28 mouse cellular contexts compared by ENCODE assay signal in the genomic region with DNA sequence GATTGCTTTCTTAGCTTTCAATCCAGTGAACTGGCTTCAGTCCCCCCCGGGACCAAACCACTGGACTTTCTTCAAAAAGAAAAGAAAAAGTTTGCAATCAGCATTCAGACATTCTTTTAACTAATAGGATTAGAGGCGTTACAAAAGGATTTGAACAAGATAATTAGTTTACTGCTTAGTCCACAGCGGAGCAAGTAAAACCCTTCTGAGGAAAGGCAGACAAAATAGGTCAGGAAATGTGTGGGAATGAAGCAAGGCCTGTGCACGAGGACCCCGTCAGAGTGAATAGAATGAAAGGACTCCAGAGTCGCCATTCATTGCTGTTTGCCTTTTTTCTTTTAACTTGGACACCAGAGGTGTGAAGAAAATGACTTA.
DNase-seq lines count a peak whose midpoint lies in the region; ATAC-seq lines count a peak whose summit lies in the region.
"Had no signal": no experiment of that assay in that cellular context is flagged by ENCODE, and none has a peak within 500 bp of the region (broad histone marks: within the 10 kb centered on the region; RNA-seq: fewer than 3 reads in every experiment).

No protein-coding gene starts in this region.

- ATAC-seq in forebrain, embryonic 13.5 days = no peak
- ATAC-seq in midbrain, embryonic 14.5 days (ENCODE audit: low FRiP score, low TSS enrichment) = no peak
- no peak for ATAC-seq in erythroblast, adult 5-6 weeks (replicated peaks; ENCODE audit: low FRiP score, poor library complexity, severe bottlenecking)
- ATAC-seq: intestine, embryonic 16.5 days; Patski had no signal

- H3K4me1 ChIP-seq in forebrain, embryonic 10.5 days = peaks cover 46% of the 10 kb centered on the region
- peaks cover 4% of the 10 kb centered on the region; the same call in 1 of the 2 replicates for H3K4me1 ChIP-seq in forebrain, embryonic 13.5 days
- H3K4me1 ChIP-seq in midbrain, embryonic 14.5 days (ENCODE audit: control insufficient read depth, insufficient read depth, low read length) = peaks cover 4% of the 10 kb centered on the region
- H3K4me1 ChIP-seq: heart, embryonic 10.5 days; heart, embryonic 15.5 days; limb, embryonic 13.5 days; lung, embryonic 15.5 days; stomach, embryonic 15.5 days had no signal

- H3K27ac ChIP-seq in forebrain, embryonic 10.5 days = no peak overlapping the region
- H3K27ac ChIP-seq in forebrain, embryonic 13.5 days = no peak overlapping the region
- H3K27ac ChIP-seq in midbrain, embryonic 14.5 days (replicated peaks; ENCODE audit: low read depth, low read length) = no peak overlapping the region
- H3K27ac ChIP-seq: embryonic facial prominence, embryonic 12.5 days; heart, embryonic 10.5 days; heart, embryonic 15.5 days; hindbrain, embryonic 13.5 days; left cerebral cortex, adult 2 months; limb, embryonic 13.5 days; lung, embryonic 15.5 days; stomach, embryonic 15.5 days had no signal

- DNase-seq in forebrain, embryonic 10.5 days (ENCODE audit: extremely low spot score, low spot score) = peak; percentile 31
- DNase-seq in Muller cell, postnatal 12 days (ENCODE audit: inconsistent ontology term) = peak; percentile 21
- peak; percentile 26 for DNase-seq in embryo, embryonic 11 days
- peak; percentile 46 for DNase-seq in midbrain, embryonic 14.5 days
- DNase-seq in left cerebral cortex, adult 9 months (ENCODE audit: low spot score in 2 of 2) = no peak
- no peak for DNase-seq in heart, postnatal 4 days
- DNase-seq: cerebellum, adult 11 months; cerebellum, adult 9-10 months; cerebellum, postnatal 36 days; gastrocnemius, postnatal 10 days; heart, adult 11 months; right cerebral cortex, postnatal 25 days had no signal

- H3K4me3 ChIP-seq in forebrain, embryonic 10.5 days = no peak overlapping the region
- no peak overlapping the region for H3K4me3 ChIP-seq in forebrain, embryonic 13.5 days
- H3K4me3 ChIP-seq in midbrain, embryonic 14.5 days (replicated peaks; ENCODE audit: low read depth, low read length) = no peak overlapping the region
- H3K4me3 ChIP-seq: embryonic facial prominence, embryonic 12.5 days; erythroblast, embryonic 14.5 days; heart, embryonic 10.5 days; heart, embryonic 15.5 days; hindbrain, embryonic 13.5 days; left cerebral cortex, adult 2 months; limb, embryonic 13.5 days; lung, embryonic 15.5 days; stomach, embryonic 15.5 days had no signal

- no peaks in the 10 kb centered on the region for H3K36me3 ChIP-seq in forebrain, embryonic 10.5 days (replicated peaks)
- no peaks in the 10 kb centered on the region for H3K36me3 ChIP-seq in forebrain, embryonic 13.5 days (ENCODE audit: poor library complexity, severe bottlenecking)
- no peaks in the 10 kb centered on the region for H3K36me3 ChIP-seq in midbrain, embryonic 14.5 days (ENCODE audit: control insufficient read depth, insufficient read depth, low read length)
- H3K36me3 ChIP-seq: embryonic facial prominence, embryonic 12.5 days; G1E; heart, embryonic 10.5 days; heart, embryonic 15.5 days; hindbrain, embryonic 13.5 days; limb, embryonic 13.5 days; lung, embryonic 15.5 days; stomach, embryonic 15.5 days had no signal

- peaks cover 97% of the 10 kb centered on the region for H3K27me3 ChIP-seq in forebrain, embryonic 10.5 days (ENCODE audit: poor library complexity, severe bottlenecking)
- peaks cover 31% of the 10 kb centered on the region for H3K27me3 ChIP-seq in forebrain, embryonic 13.5 days
- no peaks in the 10 kb centered on the region; the same call in 1 of the 2 replicates for H3K27me3 ChIP-seq in midbrain, embryonic 14.5 days (ENCODE audit: control insufficient read depth, insufficient read depth, low read length)
- H3K27me3 ChIP-seq: embryonic facial prominence, embryonic 12.5 days; heart, embryonic 15.5 days; hindbrain, embryonic 13.5 days; limb, embryonic 13.5 days; lung, embryonic 15.5 days; stomach, embryonic 15.5 days had no signal

- H3K9me3 ChIP-seq in forebrain, embryonic 10.5 days = no peaks in the 10 kb centered on the region
- H3K9me3 ChIP-seq in forebrain, embryonic 13.5 days (replicated peaks) = no peaks in the 10 kb centered on the region
- H3K9me3 ChIP-seq in midbrain, embryonic 14.5 days (ENCODE audit: control insufficient read depth, low read length) = no peaks in the 10 kb centered on the region
- H3K9me3 ChIP-seq: embryonic facial prominence, embryonic 12.5 days; G1E; heart, embryonic 10.5 days; heart, embryonic 15.5 days; hindbrain, embryonic 13.5 days; limb, embryonic 13.5 days; lung, embryonic 15.5 days; stomach, embryonic 15.5 days had no signal

- no peak overlapping the region for H3K4me2 ChIP-seq in forebrain, embryonic 13.5 days
- H3K4me2 ChIP-seq in midbrain, embryonic 14.5 days (ENCODE audit: low read length) = no peak overlapping the region
- H3K4me2 ChIP-seq: embryonic facial prominence, embryonic 12.5 days; heart, embryonic 15.5 days; hindbrain, embryonic 13.5 days; limb, embryonic 13.5 days; liver, embryonic 11.5 days; lung, embryonic 15.5 days; stomach, embryonic 15.5 days had no signal

- no peak overlapping the region for H3K9ac ChIP-seq in forebrain, embryonic 13.5 days
- H3K9ac ChIP-seq in midbrain, embryonic 14.5 days (replicated peaks; ENCODE audit: low read length) = no peak overlapping the region
- H3K9ac ChIP-seq: embryonic facial prominence, embryonic 12.5 days; forebrain, postnatal 0 days; heart, embryonic 15.5 days; hindbrain, embryonic 13.5 days; limb, embryonic 13.5 days; lung, embryonic 15.5 days; stomach, embryonic 15.5 days had no signal

- 4% methylated on average over 6 of the region's 6 CpGs for WGBS in forebrain, embryonic 10.5 days
- 3% methylated on average over 6 of the region's 6 CpGs for WGBS in forebrain, embryonic 13.5 days
- 3% methylated on average over 6 of the region's 6 CpGs for WGBS in midbrain, embryonic 14.5 days

Comparison
In these comparisons a context has a peak if more than half of its experiments do, and no peak if none do; other contexts are left out.
1. DNase-seq: peak in forebrain, embryonic 10.5 days (single experiment), Muller cell, postnatal 12 days (single experiment), embryo, embryonic 11 days (single experiment) and midbrain, embryonic 14.5 days (single experiment); none in left cerebral cortex, adult 9 months (0 of 2) and heart, postnatal 4 days (single experiment).